Mouse (Mus musculus): ENCODE measurements around the gene Creb3l1. TPM values are rescaled to one million over a fixed set of nuclear protein-coding genes. Genes with fewer than 3 reads are reported as not detected.

The Creb3l1 gene
- polyA plus RNA-seq, 1 experiment from 2014 or later = 10.9 TPM

GRCm38 (mm10) chr2:92029387-92030133 lies 5.3 kb upstream of the Creb3l1 start:
- Histone ChIP-seq H3K27me3 (peaks cover 16% of the 10 kb centered on the region), H3K9ac (no peak overlapping the region), H3K4me3 (no peak overlapping the region), H3K9me3 (no peaks in the 10 kb centered on the region), H3K4me2 (replicated peaks) (no peak overlapping the region), H3K4me1 (peaks cover 14% of the 10 kb centered on the region), H3K36me3 (no peaks in the 10 kb centered on the region), H3K27ac (no peak overlapping the region)
- no peak for ATAC-seq (ENCODE audit: low FRiP score, low read depth)
- 76% methylated on average over 10 of the region's 10 CpGs for WGBS

GRCm38 (mm10) chr2:92027811-92028590 lies 3.7 kb upstream of the Creb3l1 start:
- H3K4me2 ChIP-seq (replicated peaks) = no peak overlapping the region
- no peak overlapping the region for H3K4me3 ChIP-seq
- no peaks in the 10 kb centered on the region for H3K9me3 ChIP-seq
- H3K27me3 ChIP-seq = peaks cover 24% of the 10 kb centered on the region
- no peaks in the 10 kb centered on the region for H3K36me3 ChIP-seq
- 60% methylated on average over 11 of the region's 11 CpGs for WGBS
- H3K27ac ChIP-seq = no peak overlapping the region
- ATAC-seq (ENCODE audit: low FRiP score, low read depth) = no peak
- H3K4me1 ChIP-seq = peaks cover 27% of the 10 kb centered on the region
- H3K9ac ChIP-seq = no peak overlapping the region

DNA sequence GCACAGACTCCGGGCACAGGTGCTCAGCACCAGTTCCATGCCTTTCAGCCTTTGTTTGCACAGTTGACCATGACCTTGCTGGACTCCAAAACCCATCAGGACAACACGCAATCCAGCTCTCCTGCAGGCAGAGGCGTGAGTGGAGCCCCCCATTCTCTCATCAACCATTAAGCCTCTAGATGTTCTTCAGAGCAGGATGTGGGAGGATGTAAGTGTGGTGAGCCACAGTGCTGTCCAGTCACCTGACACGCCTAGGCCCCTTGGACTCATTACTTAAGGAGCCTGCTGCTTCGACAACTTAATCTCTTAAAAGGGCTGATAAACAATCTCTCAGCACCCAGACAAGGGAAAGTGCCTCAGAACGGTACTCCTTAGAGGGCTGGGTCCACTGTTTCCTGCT lies 1.7 kb upstream of the Creb3l1 start:
- H3K36me3 ChIP-seq = no peaks in the 10 kb centered on the region
- 68% methylated on average over 6 of the region's 6 CpGs for WGBS
- no peak overlapping the region for H3K9ac ChIP-seq
- H3K4me1 ChIP-seq = peaks cover 42% of the 10 kb centered on the region
- no peak overlapping the region for H3K4me2 ChIP-seq (replicated peaks)
- H3K4me3 ChIP-seq = no peak overlapping the region
- no peak for ATAC-seq (ENCODE audit: low FRiP score, low read depth)
- no peak overlapping the region for H3K27ac ChIP-seq
- peaks cover 41% of the 10 kb centered on the region for H3K27me3 ChIP-seq
- H3K9me3 ChIP-seq = no peaks in the 10 kb centered on the region

- WGBS = 77% methylated on average over 2 of the region's 2 CpGs
- no peak overlapping the region for H3K9ac ChIP-seq
- peaks cover 44% of the 10 kb centered on the region for H3K27me3 ChIP-seq
These were observed 900 bp upstream of the Creb3l1 start for GRCm38 (mm10) chr2:92025202-92025601.

GRCm38 (mm10) chr2:92023362-92024273 lies 684 bp downstream of the Creb3l1 start:
- Histone ChIP-seq H3K27ac (peak overlapping the region; percentile 65; the same call in 1 of the 2 replicates), H3K36me3 (no peaks in the 10 kb centered on the region), H3K27me3 (peaks cover 44% of the 10 kb centered on the region), H3K9me3 (no peaks in the 10 kb centered on the region), H3K4me3 (peak overlapping the region; percentile 72), H3K4me1 (peaks cover 49% of the 10 kb centered on the region), H3K4me2 (replicated peaks) (peak overlapping the region; percentile 95), H3K9ac (peak overlapping the region; percentile 80)
- peak; percentile 24; the same call in 1 of the 2 replicates for ATAC-seq (ENCODE audit: low FRiP score, low read depth)
- WGBS = 3% methylated on average over 55 of the region's 56 CpGs

More at GRCm38 (mm10) chr2:92025202-92025601, 900 bp upstream of the Creb3l1 start:
- no peak for ATAC-seq (ENCODE audit: low FRiP score, low read depth)
- H3K4me3 ChIP-seq = no peak overlapping the region
- H3K27ac ChIP-seq = no peak overlapping the region
- peaks cover 42% of the 10 kb centered on the region for H3K4me1 ChIP-seq
- H3K9me3 ChIP-seq = no peaks in the 10 kb centered on the region
- H3K4me2 ChIP-seq (replicated peaks) = no peak overlapping the region
- H3K36me3 ChIP-seq = no peaks in the 10 kb centered on the region

GRCm38 (mm10) chr2:92020676-92021265 lies 3.5 kb downstream of the Creb3l1 start:
- Histone ChIP-seq H3K27me3 (peaks cover 50% of the 10 kb centered on the region), H3K36me3 (no peaks in the 10 kb centered on the region), H3K4me1 (peaks cover 54% of the 10 kb centered on the region), H3K9me3 (no peaks in the 10 kb centered on the region), H3K9ac (peak overlapping the region; percentile 39; the same call in 1 of the 2 replicates), H3K27ac (no peak overlapping the region), H3K4me3 (no peak overlapping the region), H3K4me2 (replicated peaks) (peak overlapping the region; percentile 27; the same call in 1 of the 2 replicates)
- ATAC-seq (ENCODE audit: low FRiP score, low read depth) = no peak
- WGBS = 49% methylated on average over 4 of the region's 4 CpGs

- no peak overlapping the region for H3K9ac ChIP-seq
- 54% methylated on average over 1 of the region's 1 CpGs for WGBS
- H3K4me3 ChIP-seq = no peak overlapping the region
- no peak overlapping the region for H3K4me2 ChIP-seq (replicated peaks)
- ATAC-seq (ENCODE audit: low FRiP score, low read depth) = no peak
- peaks cover 29% of the 10 kb centered on the region for H3K27me3 ChIP-seq
- no peaks in the 10 kb centered on the region for H3K9me3 ChIP-seq
- no peaks in the 10 kb centered on the region for H3K36me3 ChIP-seq
- H3K27ac ChIP-seq = no peak overlapping the region
- H3K4me1 ChIP-seq = peaks cover 51% of the 10 kb centered on the region
These were observed 6.9 kb downstream of the Creb3l1 start for GRCm38 (mm10) chr2:92017440-92017839.

DNA sequence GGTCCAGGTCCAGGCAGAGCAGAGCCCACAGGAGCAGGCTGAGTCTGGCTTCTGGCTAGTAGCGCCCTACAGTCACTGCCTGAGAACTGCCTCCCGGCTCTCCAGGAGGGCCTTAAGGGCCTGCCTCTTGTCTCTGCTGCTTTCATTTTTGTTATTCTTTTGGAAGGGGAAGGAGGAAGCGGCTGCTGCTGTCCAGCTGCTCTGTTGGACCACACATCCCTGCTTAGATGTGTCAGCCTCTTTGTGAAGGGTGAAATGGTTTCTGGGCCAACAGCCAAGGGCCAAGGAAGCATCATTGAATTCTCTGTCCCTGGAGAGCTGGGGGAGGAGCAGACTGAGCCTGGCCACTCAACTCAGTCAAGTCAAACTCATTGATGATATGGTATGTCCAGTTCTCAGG lies 7.3 kb downstream of the Creb3l1 start:
- Histone ChIP-seq H3K4me3 (no peak overlapping the region), H3K4me2 (replicated peaks) (no peak overlapping the region), H3K36me3 (no peaks in the 10 kb centered on the region), H3K4me1 (peaks cover 51% of the 10 kb centered on the region), H3K27me3 (peaks cover 25% of the 10 kb centered on the region), H3K27ac (no peak overlapping the region; the same call in 1 of the 2 replicates), H3K9ac (no peak overlapping the region), H3K9me3 (no peaks in the 10 kb centered on the region)
- 58% methylated on average over 3 of the region's 3 CpGs for WGBS
- ATAC-seq (ENCODE audit: low FRiP score, low read depth) = no peak

DNA sequence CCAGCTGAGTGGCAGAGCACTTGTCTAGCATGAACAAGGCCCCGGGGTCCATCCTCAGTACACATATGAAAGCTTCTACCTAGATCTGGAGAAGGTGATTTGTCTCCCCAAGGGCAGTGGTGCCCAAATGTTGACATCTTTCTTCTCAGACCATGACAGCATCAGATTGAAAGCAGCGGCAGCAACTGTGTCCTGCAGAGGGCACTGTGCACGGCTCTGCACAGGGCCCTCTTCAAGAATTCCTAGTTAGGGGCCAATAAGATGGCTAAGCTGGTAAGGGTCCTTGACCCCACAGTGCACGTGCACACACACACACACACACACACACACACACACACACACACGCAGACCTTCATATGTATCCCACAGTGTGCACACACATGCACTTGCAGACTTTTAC lies 9.4 kb downstream of the Creb3l1 start:
- Histone ChIP-seq H3K27me3 (peaks cover 15% of the 10 kb centered on the region), H3K36me3 (no peaks in the 10 kb centered on the region), H3K4me2 (replicated peaks) (no peak overlapping the region), H3K27ac (no peak overlapping the region), H3K4me3 (no peak overlapping the region), H3K9me3 (no peaks in the 10 kb centered on the region), H3K9ac (no peak overlapping the region), H3K4me1 (peaks cover 41% of the 10 kb centered on the region)
- ATAC-seq (ENCODE audit: low FRiP score, low read depth) = no peak
- 86% methylated on average over 5 of the region's 5 CpGs for WGBS

GRCm38 (mm10) chr2:92014248-92014647 lies 10.1 kb downstream of the Creb3l1 start:
- no peak for ATAC-seq (ENCODE audit: low FRiP score, low read depth)
- WGBS = 84% methylated on average over 6 of the region's 6 CpGs
- Histone ChIP-seq H3K36me3 (no peaks in the 10 kb centered on the region), H3K4me1 (peaks cover 36% of the 10 kb centered on the region), H3K4me3 (no peak overlapping the region), H3K27ac (no peak overlapping the region), H3K9ac (no peak overlapping the region), H3K27me3 (peaks cover 18% of the 10 kb centered on the region), H3K9me3 (no peaks in the 10 kb centered on the region), H3K4me2 (replicated peaks) (no peak overlapping the region)

DNA sequence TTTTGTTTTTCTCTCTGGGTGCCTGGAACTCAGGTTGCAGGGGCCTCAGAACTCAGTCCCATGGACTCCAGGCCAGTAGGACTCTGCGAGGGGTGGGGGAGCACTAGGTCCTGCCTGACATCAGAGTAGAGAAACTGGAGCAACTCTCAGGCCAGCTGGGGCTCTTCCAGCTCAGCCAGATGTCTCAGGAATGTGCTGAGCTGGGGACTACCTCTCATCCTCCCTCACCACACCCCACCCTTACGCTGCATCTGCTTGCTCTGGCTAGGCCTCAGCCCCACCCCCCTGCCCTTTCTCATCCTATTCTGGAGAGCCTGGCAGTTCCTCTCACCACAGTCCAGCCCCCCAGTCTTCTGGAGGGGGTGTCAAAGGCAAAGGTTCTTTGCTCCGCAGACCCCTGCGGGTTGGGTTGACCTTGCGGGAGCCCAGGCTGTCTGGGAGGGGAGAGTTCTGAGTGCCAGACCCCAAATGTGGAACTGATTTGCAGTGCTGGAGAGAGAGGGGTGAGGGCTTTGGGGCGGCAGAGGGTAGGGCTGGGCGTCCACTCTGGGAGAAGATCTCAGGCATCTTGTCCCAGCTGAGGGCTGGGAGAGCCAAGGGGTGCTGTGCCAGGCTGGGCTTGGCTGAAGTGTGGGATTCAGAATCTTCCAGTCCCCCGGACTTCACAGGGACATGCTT lies 11.4 kb downstream of the Creb3l1 start:
- Histone ChIP-seq H3K36me3 (no peaks in the 10 kb centered on the region), H3K4me1 (peaks cover 38% of the 10 kb centered on the region), H3K4me3 (no peak overlapping the region), H3K4me2 (replicated peaks) (peak overlapping the region; percentile 25; the same call in 1 of the 2 replicates), H3K9me3 (no peaks in the 10 kb centered on the region), H3K27me3 (peaks cover 14% of the 10 kb centered on the region), H3K27ac (peak overlapping the region; percentile 76), H3K9ac (0 out of 2 replicates have a peak overlapping the region, but pooled peaks have one; percentile 25)
- peak; percentile 73 for ATAC-seq (ENCODE audit: low FRiP score, low read depth)
- 18% methylated on average over 8 of the region's 8 CpGs for WGBS

Data from limb, embryonic 13.5 days (tissue).